Mouse (Mus musculus) cortical plate, adult 2 months (tissue): ENCODE measurements at regions not wholly inside any gene's neighbourhood (a gene's known extent, or its start where the extent isn't known, plus 50 kb on each side); places are given as distances from the start of the nearest gene placed in this dataset.

Experiments used
- CTCF ChIP-seq: fragments of 200-500 bp; IDR thresholded peaks from 2 replicates; pipeline ENCODE4 v1.5.1; 2011; ENCODE audit warnings: mild to moderate bottlenecking, control low read depth, low read length; ENCODE audit not compliant: insufficient read depth; ENCODE audit errors: extremely low read depth
- POLR2A ChIP-seq: fragments of 200-500 bp; IDR thresholded peaks from 2 replicates; pipeline ENCODE4 v1.6.1; 2011; ENCODE audit warnings: mild to moderate bottlenecking, low read length, control low read depth; ENCODE audit not compliant: insufficient read depth; ENCODE audit errors: extremely low read depth

DNA sequence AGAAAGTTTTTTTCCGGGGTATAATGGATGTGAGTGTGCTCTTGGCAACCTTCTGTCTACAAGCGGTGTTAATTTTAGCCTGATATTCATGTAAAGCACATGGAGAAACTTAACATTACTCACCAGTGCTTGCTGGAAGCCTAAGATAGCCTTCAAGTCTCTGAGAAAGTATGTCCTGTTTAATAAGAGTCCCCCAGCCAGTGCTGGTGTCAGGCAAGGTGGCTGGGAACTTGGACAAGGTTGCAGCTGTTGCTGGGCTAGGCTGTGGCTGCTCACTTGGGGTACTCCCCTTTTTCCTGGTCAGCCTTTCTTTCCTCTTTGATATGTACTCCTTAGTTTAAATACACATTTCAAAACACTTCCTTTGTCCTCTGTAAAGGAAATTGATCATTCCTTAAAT, 194.9 kb upstream of the Cited2 start:
- TF ChIP-seq POLR2A (no peak), CTCF (no peak)
